Mouse (Mus musculus): ENCODE measurements around the gene Zdhhc11.

DNA sequence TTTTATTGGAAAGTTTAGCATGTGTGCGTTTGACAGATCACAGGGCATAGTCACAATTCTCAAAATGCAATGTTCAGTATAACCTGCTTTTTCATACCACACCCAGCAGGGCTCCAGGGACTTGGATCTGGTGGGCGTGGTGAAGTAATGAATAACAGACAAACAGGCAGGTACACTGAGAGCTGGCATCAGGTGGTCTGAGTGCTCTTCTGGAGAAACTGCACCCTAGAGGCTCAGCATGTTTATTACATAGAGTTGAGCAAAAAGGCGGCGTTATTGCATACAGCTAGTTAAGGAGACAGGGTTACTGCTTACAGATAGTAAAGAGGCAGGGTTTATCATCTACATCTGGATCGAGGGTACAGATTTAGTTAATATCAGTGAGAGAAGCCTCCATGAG, 26.7 kb downstream of the Zdhhc11 start:
- no peak for TF ChIP-seq CTCF (IDR thresholded peaks at IDR 0.05; ENCODE audit: extremely low read depth, insufficient read depth, insufficient read length, insufficient replicate concordance)
- TF ChIP-seq POLR2A (IDR thresholded peaks at IDR 0.05; ENCODE audit: low read depth, low read length) = no peak
